Mouse (Mus musculus) intestine, embryonic 14.5 days (tissue): Measurements from ENCODE around the gene Erf. TPM values are rescaled to one million over a fixed set of nuclear protein-coding genes. Genes with fewer than 3 reads are reported as not detected.

ENCODE experiments used
- ATAC-seq: fragments of 200-750 bp; cut with Nextera tagmentation; replicated peaks from 2 replicates; pipeline ENCODE4 v1.8.0; 2017; ENCODE audit warnings: low read depth, moderate number of reproducible peaks, moderate TSS enrichment, moderate library complexity; ENCODE audit not compliant: low FRiP score, low TSS enrichment
- DNase-seq: peaks from one replicate; pipeline ENCODE4 v3.0.0-alpha.2; 2018; ENCODE audit warnings: low spot score
- H3K27ac ChIP-seq: fragments of 300-500 bp; sonication (generic); 2 replicates; pipeline ENCODE4 v1.5.1; 2014; ENCODE audit warnings: low read depth, mild to moderate bottlenecking, control low read depth
- H3K27me3 ChIP-seq: fragments of 300-500 bp; sonication (generic); replicated peaks from 2 replicates; pipeline ENCODE4 v1.6.1; 2014; ENCODE audit warnings: low read length, control low read depth; ENCODE audit not compliant: control insufficient read depth, insufficient read depth
- H3K36me3 ChIP-seq: fragments of 300-500 bp; sonication (generic); 2 replicates; pipeline ENCODE4 v1.6.1; 2014; ENCODE audit warnings: low read length, control low read depth; ENCODE audit not compliant: control insufficient read depth, insufficient read depth
- H3K4me1 ChIP-seq: fragments of 300-500 bp; sonication (generic); replicated peaks from 2 replicates; pipeline ENCODE4 v1.6.1; 2014; ENCODE audit warnings: low read length, control low read depth, mixed read lengths; ENCODE audit not compliant: control insufficient read depth, insufficient read depth
- H3K4me2 ChIP-seq: fragments of 300-500 bp; sonication (generic); 2 replicates; pipeline ENCODE4 v1.6.1; 2014; ENCODE audit warnings: low read length
- H3K4me3 ChIP-seq: fragments of 300-500 bp; sonication (generic); 2 replicates; pipeline ENCODE4 v1.5.1; 2014; ENCODE audit warnings: low read depth, low read length, control low read depth, mixed read lengths
- H3K9ac ChIP-seq: fragments of 300-500 bp; sonication (generic); 2 replicates; pipeline ENCODE4 v1.6.1; 2014; ENCODE audit warnings: mild to moderate bottlenecking, low read length
- H3K9me3 ChIP-seq: fragments of 300-500 bp; sonication (generic); 2 replicates; pipeline ENCODE4 v1.6.1; 2016; ENCODE audit warnings: low read length, control low read depth; ENCODE audit not compliant: control insufficient read depth
- WGBS: fragments of 180-500 bp; shearing (Covaris S2); extraction: QIAGEN DNeasy Blood & Tissue Kit; methylation state at CpG from one replicate; pipeline ENCODE4 v1.1.7; 2014; 5-methylcytosine and 5-hydroxymethylcytosine counted together
- polyA plus RNA-seq: library from polyadenylated mRNA; unstranded; fragments of >200 nt; fragmentation: Nextera tagmentation; extraction: Ambion mirVana; gene quantifications from 2 replicates; pipeline ENCODE4 v1.2.1, GENCODE M21; 2014

Gene Erf
- 19.9 and 22.0 TPM in 2 replicates for polyA plus RNA-seq

GRCm38 (mm10) chr7:25250141-25250972 lies at the start of gene Erf:
Erf (minus strand) TSS chr7:25250761.
- Histone ChIP-seq H3K9ac (peak within 1 kb of the TSS; percentile 97), H3K36me3 (peaks cover 10% of the 10 kb centered on the region), H3K4me2 (peak within 1 kb of the TSS; percentile 98), H3K4me1 (peaks cover 36% of the 10 kb centered on the region), H3K27ac (peak within 1 kb of the TSS; percentile 97), H3K4me3 (peak within 1 kb of the TSS; percentile 97), H3K27me3 (no peaks in the 10 kb centered on the region), H3K9me3 (no peaks in the 10 kb centered on the region)
- WGBS = under 1% methylated on average over 54 of the region's 81 CpGs
- DNase-seq (peak; percentile 99), ATAC-seq (peak; percentile 72)

GRCm38 (mm10) chr7:25297454-25298325 lies 47.1 kb upstream of the Erf start, which contains the start of gene Pafah1b3:
Pafah1b3 (minus strand) TSS chr7:25297986.
- H3K4me2 ChIP-seq = peak within 1 kb of the TSS; percentile 73
- H3K27me3 ChIP-seq = no peaks in the 10 kb centered on the region
- ATAC-seq (peak; percentile 91), DNase-seq (peak; percentile 96)
- WGBS = under 1% methylated on average over 52 of the region's 52 CpGs
- H3K9me3 ChIP-seq = no peaks in the 10 kb centered on the region
- H3K4me1 ChIP-seq = peaks cover 11% of the 10 kb centered on the region
- peak within 1 kb of the TSS; percentile 70 for H3K9ac ChIP-seq
- peaks cover 31% of the 10 kb centered on the region for H3K36me3 ChIP-seq
- peak within 1 kb of the TSS; percentile 93 for H3K27ac ChIP-seq
- H3K4me3 ChIP-seq = peak within 1 kb of the TSS; percentile 79

- H3K27ac ChIP-seq = peak overlapping the region; percentile 93
- H3K36me3 ChIP-seq = peaks cover 38% of the 10 kb centered on the region
- peak overlapping the region; percentile 79 for H3K4me3 ChIP-seq
- peak; percentile 13; the same call in 1 of the 2 replicates for ATAC-seq
- no peaks in the 10 kb centered on the region for H3K27me3 ChIP-seq
- H3K4me1 ChIP-seq = peaks cover 11% of the 10 kb centered on the region
- WGBS = under 1% methylated on average over 21 of the region's 21 CpGs
- DNase-seq = peak; percentile 76
- no peaks in the 10 kb centered on the region for H3K9me3 ChIP-seq
- H3K9ac ChIP-seq = peak overlapping the region; percentile 70
- peak overlapping the region; percentile 73 for H3K4me2 ChIP-seq
These were observed 46.4 kb upstream of the Erf start for GRCm38 (mm10) chr7:25296945-25297453.

- 89% methylated on average over 12 of the region's 12 CpGs for WGBS
- ATAC-seq = no peak
- H3K36me3 ChIP-seq = peaks cover 57% of the 10 kb centered on the region
These were observed 44.6 kb upstream of the Erf start for GRCm38 (mm10) chr7:25294960-25295722.

GRCm38 (mm10) chr7:25294495-25294894 lies 43.9 kb upstream of the Erf start:
- H3K36me3 ChIP-seq = peaks cover 63% of the 10 kb centered on the region
- no peak overlapping the region for H3K4me3 ChIP-seq
- ATAC-seq (no peak), DNase-seq (no peak)
- H3K4me1 ChIP-seq = peaks cover 11% of the 10 kb centered on the region
- no peaks in the 10 kb centered on the region for H3K27me3 ChIP-seq
- H3K9me3 ChIP-seq = no peaks in the 10 kb centered on the region
- WGBS = 92% methylated on average over 4 of the region's 4 CpGs
- no peak overlapping the region for H3K4me2 ChIP-seq
- no peak overlapping the region for H3K27ac ChIP-seq
- no peak overlapping the region for H3K9ac ChIP-seq

More at GRCm38 (mm10) chr7:25294960-25295722, 44.6 kb upstream of the Erf start:
- DNase-seq = no peak
- H3K4me2 ChIP-seq = no peak overlapping the region
- peaks cover 11% of the 10 kb centered on the region for H3K4me1 ChIP-seq
- H3K27ac ChIP-seq = no peak overlapping the region
- H3K27me3 ChIP-seq = no peaks in the 10 kb centered on the region
- H3K4me3 ChIP-seq = no peak overlapping the region
- H3K9me3 ChIP-seq = no peaks in the 10 kb centered on the region
- no peak overlapping the region for H3K9ac ChIP-seq

- 72% methylated on average over 10 of the region's 10 CpGs for WGBS
- H3K4me1 ChIP-seq = peaks cover 11% of the 10 kb centered on the region
- H3K36me3 ChIP-seq = peaks cover 76% of the 10 kb centered on the region
- H3K9me3 ChIP-seq = no peaks in the 10 kb centered on the region
- no peaks in the 10 kb centered on the region for H3K27me3 ChIP-seq
- DNase-seq = no peak
- no peak overlapping the region for H3K27ac ChIP-seq
- no peak overlapping the region for H3K9ac ChIP-seq
- no peak for ATAC-seq
- H3K4me2 ChIP-seq = no peak overlapping the region
- H3K4me3 ChIP-seq = no peak overlapping the region
These were observed 42.7 kb upstream of the Erf start for GRCm38 (mm10) chr7:25293191-25293739.

- no peaks in the 10 kb centered on the region for H3K27me3 ChIP-seq
- peaks cover 87% of the 10 kb centered on the region for H3K36me3 ChIP-seq
- H3K4me2 ChIP-seq = no peak overlapping the region
- DNase-seq (no peak), ATAC-seq (no peak)
- H3K9me3 ChIP-seq = no peaks in the 10 kb centered on the region
- WGBS = 72% methylated on average over 7 of the region's 7 CpGs
- peaks cover 11% of the 10 kb centered on the region for H3K4me1 ChIP-seq
- no peak overlapping the region for H3K9ac ChIP-seq
- H3K27ac ChIP-seq = no peak overlapping the region
- H3K4me3 ChIP-seq = no peak overlapping the region
These were observed 41.5 kb upstream of the Erf start for GRCm38 (mm10) chr7:25292107-25292506.
